Mouse (Mus musculus) C2C12 (cell line): ENCODE results near the gene Prkcq. TPM values are rescaled to one million over a fixed set of nuclear protein-coding genes. Genes with fewer than 3 reads are reported as not detected.

Source experiments
- H3K27me3 ChIP-seq: one replicate; pipeline ENCODE4 v1.6.1; 2011; ENCODE audit not compliant: control insufficient read depth, insufficient read depth, insufficient read length
- H3K36me3 ChIP-seq: one replicate; pipeline ENCODE4 v1.6.1; 2011; ENCODE audit not compliant: control insufficient read depth, insufficient read depth
- H3K4me3 ChIP-seq: one replicate; pipeline ENCODE4 v1.5.1; 2011; ENCODE audit warnings: mild to moderate bottlenecking, control low read depth; ENCODE audit not compliant: poor library complexity, insufficient read depth, severe bottlenecking
- H3K79me2 ChIP-seq: one replicate; pipeline ENCODE4 v1.6.1; 2011; ENCODE audit not compliant: control insufficient read depth, insufficient read depth
- H3K79me3 ChIP-seq: one replicate; pipeline ENCODE4 v1.6.1; 2011; ENCODE audit warnings: low read depth, control low read depth
- H3ac ChIP-seq: one replicate; pipeline ENCODE3; 2011; ENCODE audit warnings: low read depth; ENCODE audit not compliant: control insufficient read depth, insufficient read length
- CEBPB ChIP-seq: IDR thresholded peaks from one replicate; pipeline ENCODE4 v1.6.1; 2011; ENCODE audit warnings: low read depth, mild to moderate bottlenecking, control low read depth, moderate library complexity
- CTCF ChIP-seq: IDR thresholded peaks from one replicate; pipeline ENCODE4 v1.5.1; 2011; ENCODE audit not compliant: control insufficient read depth, insufficient read depth, insufficient read length
- FOSL1 ChIP-seq: IDR thresholded peaks from one replicate; pipeline ENCODE4 v1.8.0; 2011; ENCODE audit warnings: mild to moderate bottlenecking, low read length; ENCODE audit not compliant: poor library complexity, insufficient read depth, severe bottlenecking
- MAX ChIP-seq: IDR thresholded peaks from one replicate; pipeline ENCODE4 v1.6.1; 2011; ENCODE audit warnings: mild to moderate bottlenecking, control low read depth
- MYOD1 ChIP-seq: IDR thresholded peaks from one replicate; pipeline ENCODE4 v1.6.1; 2011; ENCODE audit warnings: low read depth; ENCODE audit not compliant: control insufficient read depth, insufficient read length
- MYOG ChIP-seq: IDR thresholded peaks from one replicate; pipeline ENCODE4 v1.6.1; 2011; ENCODE audit not compliant: control insufficient read depth, insufficient read length; ENCODE audit errors: extremely low read depth
- USF1 ChIP-seq: IDR thresholded peaks from one replicate; pipeline ENCODE4 v1.6.1; 2011; ENCODE audit warnings: low read depth, mild to moderate bottlenecking, control low read depth, moderate library complexity
- polyA plus RNA-seq: library from polyadenylated mRNA; unstranded; fragments of >200 nt; fragmentation: generic; extraction: Trizol; gene quantifications from one replicate; pipeline ENCODE4 v1.2.1, GENCODE M21; 2012; ENCODE audit warnings: missing spikeins

Gene Prkcq
- polyA plus RNA-seq, 1 experiment: 0.05 TPM

DNA sequence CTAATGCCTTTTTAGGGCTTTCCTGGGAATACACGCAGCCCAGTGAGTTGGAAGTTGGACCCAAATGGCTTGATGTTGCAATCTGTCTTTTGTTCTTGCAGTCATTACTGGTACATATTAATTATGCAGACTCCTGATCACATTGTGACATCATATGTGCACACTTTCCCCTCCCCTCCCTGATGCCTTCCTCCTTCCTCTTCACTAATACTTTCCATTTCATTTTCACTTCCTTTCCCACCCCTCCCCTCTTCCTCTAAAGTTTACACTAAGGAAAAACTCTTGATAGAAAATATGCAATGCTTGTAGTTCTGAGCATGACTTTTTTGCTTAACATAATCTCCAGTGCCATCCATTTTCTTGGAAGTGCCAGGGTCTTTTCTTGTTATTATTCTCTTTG is 16.4 kb downstream of the Prkcq start:
- Histone ChIP-seq H3K27me3 (peaks cover 5% of the 10 kb centered on the region), H3K36me3 (no peaks in the 10 kb centered on the region), H3K4me3 (no peak overlapping the region), H3ac (no peak overlapping the region), H3K79me2 (no peaks in the 10 kb centered on the region), H3K79me3 (no peaks in the 10 kb centered on the region)
- no peak for TF ChIP-seq CEBPB

GRCm38 (mm10) chr2:11189150-11189767 is 17.4 kb downstream of the Prkcq start:
- TF ChIP-seq USF1 (no peak), MAX (no peak), CTCF (no peak), FOSL1 (no peak), CEBPB (no peak), MYOG (no peak), MYOD1 (no peak)
- no peak overlapping the region for H3K4me3 ChIP-seq
- peaks cover 5% of the 10 kb centered on the region for H3K27me3 ChIP-seq
- H3K79me3 ChIP-seq: no peaks in the 10 kb centered on the region
- H3K79me2 ChIP-seq: no peaks in the 10 kb centered on the region
- no peak overlapping the region for H3ac ChIP-seq
- no peaks in the 10 kb centered on the region for H3K36me3 ChIP-seq

DNA sequence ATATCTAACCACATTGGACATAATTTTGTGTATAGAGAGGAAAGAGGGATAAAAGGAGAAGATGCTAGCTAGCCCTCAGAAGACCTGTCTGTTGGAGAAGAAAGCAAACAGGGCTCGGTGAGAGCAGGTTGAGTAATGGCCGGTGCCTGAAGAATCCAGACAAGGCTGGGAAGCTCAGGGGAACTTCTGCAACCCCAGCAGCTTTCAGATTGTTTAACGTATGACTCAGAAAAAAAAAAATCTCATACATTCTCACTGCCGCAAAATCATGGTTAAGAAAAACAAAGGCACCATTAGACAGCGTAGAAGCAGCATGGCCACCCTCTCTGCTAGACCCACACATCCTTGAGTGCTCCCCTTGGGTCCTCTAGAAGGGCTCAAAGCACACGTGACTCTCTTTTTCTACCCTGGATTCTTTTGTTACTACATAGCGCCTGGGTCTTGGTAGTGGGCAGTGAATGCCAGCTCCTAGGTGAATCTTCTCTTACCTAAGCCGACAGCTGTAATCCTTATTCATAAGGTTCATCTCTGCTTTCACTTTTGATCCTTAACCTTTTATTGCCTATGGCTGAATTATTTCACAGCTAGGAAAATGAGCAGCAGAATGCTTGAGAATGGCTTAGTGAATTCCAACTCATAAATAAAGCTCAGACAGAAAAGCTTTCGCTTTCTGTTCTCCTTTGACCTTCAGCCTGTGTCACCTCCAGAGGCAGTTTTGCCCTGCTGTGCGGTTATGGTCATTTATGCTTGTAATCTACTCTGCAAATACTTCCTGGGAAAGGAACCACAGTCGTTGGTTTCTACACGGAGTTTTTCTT is 20.6 kb downstream of the Prkcq start:
- Histone ChIP-seq H3K79me2 (no peaks in the 10 kb centered on the region), H3K27me3 (peaks cover 5% of the 10 kb centered on the region), H3K79me3 (no peaks in the 10 kb centered on the region), H3K4me3 (no peak overlapping the region), H3K36me3 (no peaks in the 10 kb centered on the region), H3ac (no peak overlapping the region)
- TF ChIP-seq MYOD1 (no peak), FOSL1 (no peak), CEBPB (no peak), MYOG (no peak), USF1 (peak; percentile 51)

DNA sequence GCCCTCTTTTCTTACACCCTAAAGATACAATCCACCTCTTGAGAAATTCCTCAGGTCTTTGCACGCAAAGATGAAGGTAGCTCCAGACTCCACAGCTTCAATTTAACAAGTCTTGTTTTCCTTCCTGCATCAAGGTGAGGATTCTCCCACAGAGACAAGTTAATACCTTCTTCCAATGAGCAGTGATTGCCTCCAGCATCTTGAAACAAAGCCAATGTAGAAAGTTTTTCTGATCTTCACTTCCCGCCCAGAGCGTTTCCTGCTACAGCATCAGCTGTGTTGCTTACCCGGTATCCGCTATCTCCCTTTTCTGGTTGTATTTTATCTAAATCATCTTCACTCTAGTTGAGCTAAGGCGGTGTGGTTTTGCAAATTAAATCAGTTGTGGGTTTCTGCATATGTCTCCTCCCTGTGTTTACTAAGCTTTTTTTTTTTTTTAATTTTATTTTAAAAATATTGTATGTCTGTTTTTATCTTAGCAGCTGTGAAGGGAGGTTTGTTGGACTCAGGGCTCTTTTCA is 21.3 kb downstream of the Prkcq start:
- Histone ChIP-seq H3K79me3 (no peaks in the 10 kb centered on the region), H3K4me3 (no peak overlapping the region), H3K36me3 (no peaks in the 10 kb centered on the region), H3ac (no peak overlapping the region), H3K79me2 (no peaks in the 10 kb centered on the region), H3K27me3 (peaks cover 5% of the 10 kb centered on the region)
- TF ChIP-seq USF1 (no peak), MAX (no peak), CTCF (no peak), MYOG (no peak), MYOD1 (no peak), CEBPB (no peak)

- peaks cover 5% of the 10 kb centered on the region for H3K27me3 ChIP-seq
- no peak overlapping the region for H3ac ChIP-seq
- no peaks in the 10 kb centered on the region for H3K36me3 ChIP-seq
- no peaks in the 10 kb centered on the region for H3K79me3 ChIP-seq
- no peak overlapping the region for H3K4me3 ChIP-seq
- H3K79me2 ChIP-seq: no peaks in the 10 kb centered on the region
- TF ChIP-seq USF1 (no peak), CEBPB (no peak), MYOG (no peak), MYOD1 (no peak), MAX (no peak), FOSL1 (no peak), CTCF (no peak)
Measured at GRCm38 (mm10) chr2:11194732-11195340, 22.9 kb downstream of the Prkcq start.

DNA sequence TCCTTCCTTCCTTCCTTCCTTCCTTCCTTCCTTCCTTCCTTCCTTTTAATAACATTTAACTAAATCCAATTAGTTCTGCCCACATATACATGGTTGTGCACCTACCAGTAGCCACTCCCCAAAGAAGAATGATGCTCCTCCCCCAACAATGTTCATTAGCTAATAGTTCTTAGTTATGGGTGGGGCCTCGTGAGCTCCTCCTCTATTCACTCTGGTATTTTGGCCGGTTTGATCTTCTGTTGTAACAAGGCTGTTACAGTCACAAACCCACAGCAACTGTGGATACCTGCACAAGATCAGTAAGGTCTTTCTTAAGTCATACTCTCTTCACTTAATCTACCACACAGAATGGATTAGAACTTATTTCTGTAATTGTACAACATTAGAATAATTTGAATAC is 24.2 kb downstream of the Prkcq start:
- Histone ChIP-seq H3K79me3 (no peaks in the 10 kb centered on the region), H3K4me3 (no peak overlapping the region), H3K27me3 (peaks cover 9% of the 10 kb centered on the region), H3K79me2 (no peaks in the 10 kb centered on the region), H3ac (no peak overlapping the region), H3K36me3 (no peaks in the 10 kb centered on the region)
- no peak for TF ChIP-seq USF1
- TF ChIP-seq CEBPB: no peak
- no peak for TF ChIP-seq MYOG
- TF ChIP-seq MYOD1: no peak
- TF ChIP-seq CTCF: no peak
- TF ChIP-seq MAX: no peak
- TF ChIP-seq FOSL1: no peak
